In the genomic region with DNA sequence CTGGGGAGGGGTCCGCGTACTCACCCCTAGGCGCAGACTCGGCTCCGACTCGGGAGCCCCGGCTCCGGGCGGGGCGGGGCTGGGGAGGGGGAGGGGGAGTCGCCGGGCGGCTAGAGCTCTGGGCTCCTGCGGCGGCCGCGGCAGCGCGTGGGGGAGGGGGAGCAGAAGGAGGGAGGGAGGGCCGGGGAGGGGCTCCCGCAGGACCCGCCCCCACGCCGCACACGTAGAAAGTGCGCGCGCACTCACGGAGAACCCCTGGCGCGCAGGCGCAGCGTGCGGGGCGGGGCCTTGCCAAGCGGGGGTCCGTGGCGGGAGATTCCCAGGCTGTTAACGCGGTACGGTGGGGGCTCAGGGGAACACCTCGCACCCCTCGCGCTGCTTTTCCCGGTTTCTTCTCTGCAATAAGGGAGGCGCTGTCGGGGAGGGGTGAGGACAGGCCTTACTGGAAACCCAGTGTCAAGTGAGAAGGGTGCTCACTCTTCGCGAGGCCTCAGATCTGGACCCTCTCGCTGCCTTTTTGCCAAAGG, we compare ENCODE assay signal across 8 mouse cellular contexts. TPM values are rescaled to one million over a fixed set of nuclear protein-coding genes. Genes with fewer than 3 reads are reported as not detected.
A peak's percentile ranks its signal among the peaks of the same experiment; 100 is the strongest.
DNase-seq lines count a peak whose midpoint lies in the region; ATAC-seq lines count a peak whose summit lies in the region.

A gene (plus strand): TSS at position 230 of the 527 bp plus-strand sequence.

- H3K4me3 ChIP-seq in megakaryocyte, embryonic 14.5 days (replicated peaks): peak within 1 kb of the TSS; percentile 97

- no peaks in the 10 kb centered on the region for H3K27me3 ChIP-seq in megakaryocyte, embryonic 14.5 days (replicated peaks)

- peaks cover 14% of the 10 kb centered on the region for H3K36me3 ChIP-seq in megakaryocyte, embryonic 14.5 days (replicated peaks; ENCODE audit: low read length)

- H3K4me1 ChIP-seq in megakaryocyte, embryonic 14.5 days: peaks cover 49% of the 10 kb centered on the region

- ATAC-seq in common myeloid progenitor, adult 5-6 weeks (replicated peaks; ENCODE audit: low read depth, poor library complexity, severe bottlenecking): peak; percentile 63

- no peaks in the 10 kb centered on the region for H3K9me3 ChIP-seq in megakaryocyte, embryonic 14.5 days

- DNase-seq in ZHBTc4 (ENCODE audit: low read depth, low spot score): peak; percentile 96
- DNase-seq in gastrocnemius, adult 8-10 months (ENCODE audit: low spot score in 2 of 2): peak; percentile 78 to 86
- peak; percentile 60 for DNase-seq in hindlimb bud, embryonic 11.5 days (ENCODE audit: extremely low spot score, low read depth, low spot score)
- peak; percentile 74 to 86 for DNase-seq in left cerebral cortex, adult 8-10 months (ENCODE audit: low spot score in 2 of 2)
- peak; percentile 95 to 97 for DNase-seq in right cerebral cortex, postnatal 10 days (ENCODE audit: low spot score in 2 of 2)
- peak; percentile 95 for DNase-seq in urinary bladder, postnatal 25 days (ENCODE audit: low spot score)

RNA-seq across cellular contexts. Expression of the gene that starts here (rescaled TPM):
- total RNA-seq in common myeloid progenitor, adult 5-6 weeks (2017): 11.0 and 14.4 TPM in 2 replicates
- total RNA-seq in gastrocnemius, adult 8-10 months (2022): 100 to 1,000 TPM; 105 to 141 (median 132) TPM
- total RNA-seq in left cerebral cortex, adult 8-10 months (2022): 10 to 100 TPM; 40.5 to 45.5 (median 42.1) TPM
- polyA plus RNA-seq in megakaryocyte, embryonic 14.5 days (2012; ENCODE audit: insufficient read depth, low replicate concordance): 106 and 372 TPM in 2 replicates

Comparison
In these comparisons a context has a peak if more than half of its experiments do, and no peak if none do; other contexts are left out.
1. Peak in every context shown above with its lines: DNase-seq, ATAC-seq and H3K4me3 ChIP-seq.